Mouse (Mus musculus) urinary bladder, postnatal 14 days (tissue): ENCODE results near the gene Ikzf1.

Experiments used
- DNase-seq: peaks from one replicate; pipeline ENCODE4 v3.0.0; 2021; ENCODE audit warnings: low spot score

Ikzf1 gene

GRCm38 (mm10) chr11:11766736-11767135 is 81.9 kb downstream of the Ikzf1 start:
- no peak for DNase-seq

- DNase-seq: no peak
Measured at GRCm38 (mm10) chr11:11768057-11768456, 83.3 kb downstream of the Ikzf1 start.

- no peak for DNase-seq
Measured at GRCm38 (mm10) chr11:11769281-11769680, 84.5 kb downstream of the Ikzf1 start.

- no peak for DNase-seq
Measured at GRCm38 (mm10) chr11:11770691-11771090, 85.9 kb downstream of the Ikzf1 start.

GRCm38 (mm10) chr11:11772196-11772595 is 87.4 kb downstream of the Ikzf1 start:
- DNase-seq: no peak

- DNase-seq: no peak
Measured at GRCm38 (mm10) chr11:11774384-11774783, 89.6 kb downstream of the Ikzf1 start.

GRCm38 (mm10) chr11:11774893-11775292 is 90.1 kb downstream of the Ikzf1 start:
- no peak for DNase-seq

- no peak for DNase-seq
Measured at GRCm38 (mm10) chr11:11776071-11776821, 91.4 kb downstream of the Ikzf1 start.

- DNase-seq: no peak
Measured at GRCm38 (mm10) chr11:11776822-11777174, 92.0 kb downstream of the Ikzf1 start.

- DNase-seq: no peak
Measured at GRCm38 (mm10) chr11:11777246-11777645, 92.4 kb downstream of the Ikzf1 start.

GRCm38 (mm10) chr11:11777796-11778195 is 93.0 kb downstream of the Ikzf1 start:
- DNase-seq: no peak

- DNase-seq: no peak
Measured at GRCm38 (mm10) chr11:11778345-11778744, 93.5 kb downstream of the Ikzf1 start.

- DNase-seq: no peak
Measured at GRCm38 (mm10) chr11:11781728-11782127, 96.9 kb downstream of the Ikzf1 start.

- DNase-seq: no peak
Measured at GRCm38 (mm10) chr11:11785457-11785856, 100.7 kb downstream of the Ikzf1 start.

- peak; percentile 77 for DNase-seq
Measured at GRCm38 (mm10) chr11:11788521-11788974, 103.7 kb downstream of the Ikzf1 start.

- no peak for DNase-seq
Measured at GRCm38 (mm10) chr11:11794626-11795025, 109.8 kb downstream of the Ikzf1 start.

GRCm38 (mm10) chr11:11798690-11799089 is 113.9 kb downstream of the Ikzf1 start:
- DNase-seq: no peak

GRCm38 (mm10) chr11:11800304-11800703 is 115.5 kb downstream of the Ikzf1 start:
- DNase-seq: no peak

- no peak for DNase-seq
Measured at GRCm38 (mm10) chr11:11801067-11801466, 116.3 kb downstream of the Ikzf1 start.

GRCm38 (mm10) chr11:11804421-11804820 is 119.6 kb downstream of the Ikzf1 start:
- DNase-seq: no peak

- no peak for DNase-seq
Measured at GRCm38 (mm10) chr11:11805951-11806350, 121.1 kb downstream of the Ikzf1 start.

- DNase-seq: no peak
Measured at GRCm38 (mm10) chr11:11808035-11808819, 123.4 kb downstream of the Ikzf1 start.

GRCm38 (mm10) chr11:11808820-11809403 is 124.1 kb downstream of the Ikzf1 start, which contains the start of gene Fignl1:
Gene Fignl1, minus strand, starts transcription at chr11:11808962.
- DNase-seq: peak; percentile 96
